Mouse (Mus musculus) limb, embryonic 11.5 days (tissue): ENCODE data around the gene Pbld1. TPM values are rescaled to one million over a fixed set of nuclear protein-coding genes. Genes with fewer than 3 reads are reported as not detected.
A peak's percentile ranks its signal among the peaks of the same experiment; 100 is the strongest.

Experiments
- ATAC-seq: fragments of 200-750 bp; cut with Nextera tagmentation; 2 replicates; pipeline ENCODE4 v1.8.0; 2017; ENCODE audit warnings: low read depth; ENCODE audit not compliant: insufficient number of reproducible peaks, low FRiP score, low TSS enrichment
- DNase-seq: peaks from one replicate; pipeline ENCODE4 v3.0.0-alpha.2; 2015; ENCODE audit warnings: low spot score
- H3K27ac ChIP-seq: fragments of 300-500 bp; sonication (generic); replicated peaks from 2 replicates; pipeline ENCODE4 v1.5.1; 2014; ENCODE audit warnings: low read depth, mild to moderate bottlenecking, low read length
- H3K27me3 ChIP-seq: fragments of 300-500 bp; sonication (generic); 2 replicates; pipeline ENCODE4 v1.6.1; 2014; ENCODE audit warnings: mild to moderate bottlenecking, low read length, mixed read lengths; ENCODE audit not compliant: control insufficient read depth, insufficient read depth
- H3K36me3 ChIP-seq: fragments of 300-500 bp; sonication (generic); 2 replicates; pipeline ENCODE4 v1.6.1; 2014; ENCODE audit warnings: mild to moderate bottlenecking, low read length, moderate library complexity, mixed read lengths; ENCODE audit not compliant: control insufficient read depth, insufficient read depth
- H3K4me1 ChIP-seq: fragments of 300-500 bp; sonication (generic); 2 replicates; pipeline ENCODE4 v1.6.1; 2014; ENCODE audit warnings: low read length, mixed read lengths; ENCODE audit not compliant: control insufficient read depth, insufficient read depth
- H3K4me2 ChIP-seq: fragments of 300-500 bp; sonication (generic); 2 replicates; pipeline ENCODE4 v1.6.1; 2014; ENCODE audit warnings: low read depth, mild to moderate bottlenecking, moderate library complexity; ENCODE audit not compliant: severe bottlenecking
- H3K4me3 ChIP-seq: fragments of 300-500 bp; sonication (generic); 2 replicates; pipeline ENCODE4 v1.5.1; 2014; ENCODE audit warnings: low read depth, low read length
- H3K9ac ChIP-seq: fragments of 300-500 bp; sonication (generic); 2 replicates; pipeline ENCODE4 v1.6.1; 2014; ENCODE audit warnings: mild to moderate bottlenecking, low read length
- H3K9me3 ChIP-seq: fragments of 300-500 bp; sonication (generic); 2 replicates; pipeline ENCODE4 v1.6.1; 2016; ENCODE audit warnings: low read length; ENCODE audit not compliant: control insufficient read depth
- WGBS: fragments of 180-500 bp; shearing (Covaris S2); extraction: QIAGEN DNeasy Blood & Tissue Kit; methylation state at CpG from one replicate; pipeline ENCODE4 v1.1.7; 2014; 5-methylcytosine and 5-hydroxymethylcytosine counted together
- polyA plus RNA-seq: library from polyadenylated mRNA; unstranded; fragments of >200 nt; fragmentation: Nextera tagmentation; extraction: Ambion mirVana; gene quantifications from 2 replicates; pipeline ENCODE4 v1.2.1, GENCODE M21; 2014

The Pbld1 gene
- polyA plus RNA-seq, 1 experiment from 2014 or later: 1.7 TPM

DNA sequence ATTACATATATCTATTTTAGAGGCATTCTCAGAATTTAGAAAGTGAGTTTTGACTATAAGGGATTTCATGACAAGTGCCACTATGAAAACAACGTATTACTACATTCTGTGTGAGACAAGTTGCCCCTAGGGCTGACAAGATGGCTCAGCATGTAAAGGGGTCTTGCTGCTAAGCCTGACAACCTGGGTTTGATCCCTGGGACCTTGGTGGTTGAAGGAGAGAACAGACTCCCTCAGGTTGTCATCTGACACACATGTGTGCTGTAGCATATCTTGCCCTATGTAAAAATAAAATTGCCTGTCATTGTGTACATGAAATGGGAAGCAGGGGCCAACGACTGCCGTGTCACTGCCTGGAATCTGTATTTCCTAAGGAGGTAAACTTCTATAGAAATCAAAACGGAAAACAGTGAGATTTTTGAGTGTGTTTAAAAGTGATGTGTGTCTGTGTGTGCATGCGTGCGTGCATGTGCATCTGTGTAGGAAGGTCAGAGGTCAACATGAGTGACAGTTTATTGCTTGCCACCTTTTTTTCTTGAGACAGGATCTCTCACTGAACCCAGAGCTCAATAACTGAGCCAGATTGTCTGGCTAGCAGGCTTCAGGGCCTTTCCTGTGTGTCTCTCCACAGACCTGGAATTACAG, 53.9 kb downstream of the Pbld1 start:
- DNase-seq: no peak
- H3K27ac ChIP-seq: no peak overlapping the region

DNA sequence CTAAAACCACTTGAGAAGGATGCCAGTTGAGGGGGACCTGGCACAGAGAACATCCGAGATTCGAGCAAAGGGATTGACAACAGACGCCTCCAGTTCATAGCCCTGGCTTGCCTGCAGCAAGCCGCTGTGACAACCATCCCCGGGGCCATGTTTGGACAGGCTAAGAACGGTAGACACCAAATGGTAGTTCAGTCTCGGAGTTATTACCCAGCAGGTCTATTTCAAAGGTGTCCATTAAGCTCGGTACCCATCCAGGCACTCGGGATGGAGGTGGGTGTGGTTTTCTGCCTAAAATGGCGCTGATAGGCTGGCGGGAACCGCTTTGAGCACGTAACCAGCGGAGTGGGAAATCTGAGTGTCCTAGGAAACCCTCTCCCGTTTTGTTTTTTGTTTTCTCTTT, 55.9 kb downstream of the Pbld1 start:
- WGBS: 88% methylated on average over 15 of the region's 15 CpGs
- H3K36me3 ChIP-seq: no peaks in the 10 kb centered on the region
- ATAC-seq (no peak), DNase-seq (no peak)
- no peak overlapping the region for H3K27ac ChIP-seq
- no peaks in the 10 kb centered on the region for H3K9me3 ChIP-seq
- H3K4me1 ChIP-seq: no peaks in the 10 kb centered on the region
- H3K4me3 ChIP-seq: no peak overlapping the region
- H3K9ac ChIP-seq: no peak overlapping the region
- no peak overlapping the region for H3K4me2 ChIP-seq
- H3K27me3 ChIP-seq: no peaks in the 10 kb centered on the region

More for the DNA sequence above, 53.9 kb downstream of the Pbld1 start:
- Histone ChIP-seq H3K9ac (no peak overlapping the region), H3K4me2 (no peak overlapping the region), H3K4me1 (no peaks in the 10 kb centered on the region), H3K36me3 (no peaks in the 10 kb centered on the region), H3K9me3 (no peaks in the 10 kb centered on the region), H3K27me3 (no peaks in the 10 kb centered on the region), H3K4me3 (no peak overlapping the region)
- no peak for ATAC-seq
- 85% methylated on average over 6 of the region's 6 CpGs for WGBS

DNA sequence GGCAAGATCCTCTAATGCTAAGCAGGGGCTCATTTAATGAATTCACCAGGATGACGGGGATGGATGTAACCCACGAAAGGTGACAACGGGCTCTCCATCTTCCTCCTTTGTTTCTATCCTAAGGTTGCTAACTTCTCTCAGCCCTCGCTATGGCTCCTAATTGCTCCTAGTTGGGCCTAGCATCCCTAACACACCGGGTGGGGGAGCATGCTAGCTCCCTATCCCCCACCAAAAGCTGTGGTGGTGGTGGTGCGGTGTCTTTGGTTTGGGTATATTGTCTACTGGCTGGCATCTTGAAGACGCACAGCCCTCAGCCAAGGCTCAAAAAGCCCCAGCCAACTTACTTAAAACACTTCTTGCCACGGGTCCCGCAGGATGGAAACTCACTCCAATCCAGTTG, 56.4 kb downstream of the Pbld1 start:
- H3K9me3 ChIP-seq: no peaks in the 10 kb centered on the region
- DNase-seq: no peak
- no peaks in the 10 kb centered on the region for H3K36me3 ChIP-seq
- no peak overlapping the region for H3K4me2 ChIP-seq
- no peak overlapping the region for H3K4me3 ChIP-seq
- WGBS: 93% methylated on average over 9 of the region's 9 CpGs
- no peak overlapping the region for H3K9ac ChIP-seq
- no peaks in the 10 kb centered on the region for H3K27me3 ChIP-seq
- H3K4me1 ChIP-seq: no peaks in the 10 kb centered on the region
- H3K27ac ChIP-seq: no peak overlapping the region
- no peak for ATAC-seq

DNA sequence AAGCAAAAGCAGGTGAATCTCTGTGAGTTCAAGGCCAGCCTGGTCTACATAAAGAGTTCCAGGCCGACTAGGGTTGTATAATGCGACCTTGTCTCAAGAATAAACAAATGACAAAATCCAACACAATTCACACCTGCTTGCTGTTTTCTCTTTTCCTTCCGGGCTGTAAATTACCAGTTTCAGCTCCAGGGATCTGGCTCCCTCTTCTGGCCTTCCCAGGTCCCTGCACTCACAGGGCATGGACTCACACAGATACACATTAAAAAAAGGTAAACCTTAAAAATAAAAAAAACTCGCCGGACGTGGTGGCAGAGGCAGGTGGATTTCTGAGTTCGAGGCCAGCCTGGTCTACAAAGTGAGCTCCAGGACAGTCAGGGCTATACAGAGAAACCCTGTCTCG, 57.6 kb downstream of the Pbld1 start:
- ATAC-seq (no peak), DNase-seq (no peak)
- Histone ChIP-seq H3K4me1 (no peaks in the 10 kb centered on the region), H3K4me2 (no peak overlapping the region), H3K9me3 (no peaks in the 10 kb centered on the region), H3K9ac (no peak overlapping the region), H3K36me3 (no peaks in the 10 kb centered on the region), H3K27ac (no peak overlapping the region), H3K4me3 (no peak overlapping the region), H3K27me3 (no peaks in the 10 kb centered on the region)
- WGBS: 93% methylated on average over 8 of the region's 8 CpGs

DNA sequence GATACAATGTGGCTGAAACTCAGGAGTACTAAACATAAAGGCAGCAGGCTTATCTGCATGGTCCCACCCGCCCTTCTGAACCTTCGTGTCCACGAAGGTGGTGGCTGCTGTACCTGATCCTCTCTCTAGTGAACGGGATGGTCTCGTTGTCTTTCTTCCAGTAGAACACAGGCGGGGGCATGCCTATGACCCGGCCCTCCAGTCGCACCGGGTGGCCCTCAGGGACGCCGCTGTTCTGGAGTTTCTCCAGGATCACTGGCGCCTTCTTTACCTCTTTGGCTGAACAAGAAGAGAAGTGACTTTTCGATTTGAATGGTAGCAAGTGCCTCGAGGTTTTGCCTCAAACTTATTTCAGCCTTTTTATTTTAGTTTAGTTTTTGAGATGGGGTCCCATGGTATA, 60.0 kb downstream of the Pbld1 start:
- H3K27me3 ChIP-seq: no peaks in the 10 kb centered on the region
- no peak overlapping the region for H3K4me3 ChIP-seq
- ATAC-seq: no peak
- H3K9me3 ChIP-seq: no peaks in the 10 kb centered on the region
- no peaks in the 10 kb centered on the region for H3K4me1 ChIP-seq
- no peak for DNase-seq
- no peaks in the 10 kb centered on the region for H3K36me3 ChIP-seq
- H3K27ac ChIP-seq: no peak overlapping the region
- H3K4me2 ChIP-seq: no peak overlapping the region
- no peak overlapping the region for H3K9ac ChIP-seq
- 81% methylated on average over 14 of the region's 14 CpGs for WGBS

DNA sequence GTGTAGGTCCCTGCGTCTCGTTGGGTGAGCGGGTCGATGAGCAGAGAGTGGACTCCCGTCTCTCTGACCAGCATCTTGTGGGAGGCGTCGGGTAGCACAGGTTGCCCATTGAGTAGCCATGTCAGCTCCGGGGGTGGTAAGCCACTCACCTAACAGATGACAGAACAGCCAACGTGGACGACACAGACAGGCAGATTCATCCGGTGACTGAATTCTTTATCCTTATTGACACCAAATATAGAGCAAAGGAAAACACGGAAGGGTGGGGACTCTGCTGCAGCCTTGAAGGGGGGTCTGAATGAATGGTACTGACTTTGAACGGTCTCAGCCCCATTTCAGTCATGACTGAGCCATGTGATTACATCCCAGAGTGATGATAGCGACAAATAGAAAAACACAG, 62.0 kb downstream of the Pbld1 start:
- WGBS: 88% methylated on average over 14 of the region's 14 CpGs
- Histone ChIP-seq H3K27me3 (no peaks in the 10 kb centered on the region), H3K36me3 (no peaks in the 10 kb centered on the region), H3K9ac (no peak overlapping the region), H3K9me3 (no peaks in the 10 kb centered on the region), H3K4me2 (no peak overlapping the region), H3K4me1 (no peaks in the 10 kb centered on the region), H3K27ac (no peak overlapping the region), H3K4me3 (no peak overlapping the region)
- ATAC-seq (no peak), DNase-seq (no peak)

DNA sequence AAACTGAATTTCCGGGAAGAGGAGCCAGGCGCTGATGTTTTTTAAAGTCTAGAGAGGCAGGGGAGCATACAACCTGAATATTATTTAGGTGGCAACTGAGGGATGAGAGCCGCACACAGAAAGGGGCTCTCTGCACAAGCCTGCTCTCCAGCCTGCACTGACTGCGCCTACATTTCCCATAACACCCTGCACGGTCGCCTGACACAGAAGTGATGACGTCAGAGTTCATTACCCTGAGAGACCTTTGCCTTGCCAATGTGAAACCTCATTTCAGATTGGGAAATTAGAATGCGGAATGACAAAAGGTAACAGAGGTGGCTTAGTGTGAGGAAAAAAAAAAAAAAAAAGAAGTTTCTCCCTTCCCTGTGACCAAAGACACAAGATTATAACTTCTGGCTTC, 62.6 kb downstream of the Pbld1 start:
- H3K9me3 ChIP-seq: no peaks in the 10 kb centered on the region
- ATAC-seq: peak; percentile 47; the same call in 1 of the 2 replicates
- H3K4me1 ChIP-seq: no peaks in the 10 kb centered on the region

DNA sequence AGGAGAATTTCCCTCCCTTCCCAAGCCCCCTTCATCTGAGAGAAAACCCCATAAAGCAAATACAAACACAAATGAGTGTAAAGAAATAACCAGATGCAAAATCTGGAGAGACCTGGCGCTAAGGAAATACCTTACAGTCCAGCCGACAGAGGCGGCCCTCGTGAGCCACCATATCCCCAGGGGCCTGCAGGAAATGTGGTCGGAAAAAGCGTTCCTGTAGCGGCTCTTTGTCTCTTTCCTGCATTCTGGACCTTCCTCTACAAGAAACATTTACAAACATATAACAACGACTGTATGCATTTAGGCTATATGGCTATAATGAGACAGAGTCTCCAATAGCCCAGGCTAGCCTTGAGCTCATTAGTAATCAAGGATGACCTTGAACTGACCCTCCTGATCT, 63.2 kb downstream of the Pbld1 start:
- Histone ChIP-seq H3K9ac (no peak overlapping the region), H3K4me2 (no peak overlapping the region), H3K9me3 (no peaks in the 10 kb centered on the region), H3K27ac (no peak overlapping the region), H3K36me3 (no peaks in the 10 kb centered on the region), H3K4me1 (no peaks in the 10 kb centered on the region), H3K27me3 (no peaks in the 10 kb centered on the region), H3K4me3 (no peak overlapping the region)
- WGBS: 87% methylated on average over 8 of the region's 8 CpGs
- ATAC-seq (no peak), DNase-seq (no peak)

More for the DNA sequence above, 62.6 kb downstream of the Pbld1 start:
- Histone ChIP-seq H3K4me2 (no peak overlapping the region), H3K27me3 (no peaks in the 10 kb centered on the region), H3K9ac (no peak overlapping the region), H3K4me3 (no peak overlapping the region), H3K27ac (no peak overlapping the region), H3K36me3 (no peaks in the 10 kb centered on the region)
- peak; percentile 48 for DNase-seq
- WGBS: 30% methylated on average over 8 of the region's 8 CpGs

DNA sequence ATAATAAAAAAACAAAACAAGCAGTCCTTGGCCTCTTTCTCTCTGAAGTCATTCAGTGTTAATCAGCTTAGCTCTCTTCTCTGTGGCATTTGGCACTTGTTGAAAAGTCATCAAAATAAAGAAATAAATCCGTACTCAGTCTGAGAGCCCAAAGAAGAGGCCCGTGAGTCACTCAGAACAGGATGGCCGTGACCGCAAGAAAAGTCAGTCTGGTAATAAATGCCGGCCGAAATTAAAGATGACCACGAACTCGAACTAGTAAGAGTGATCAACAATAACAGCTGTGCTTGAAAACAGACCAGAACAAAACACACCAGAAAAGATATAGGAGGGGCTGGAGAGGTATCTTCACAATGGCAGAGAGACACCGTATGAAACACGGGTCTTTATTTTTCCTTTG, 64.1 kb downstream of the Pbld1 start:
- ATAC-seq: no peak
- Histone ChIP-seq H3K9me3 (no peaks in the 10 kb centered on the region), H3K27me3 (no peaks in the 10 kb centered on the region), H3K4me3 (no peak overlapping the region), H3K9ac (no peak overlapping the region), H3K4me1 (no peaks in the 10 kb centered on the region), H3K4me2 (no peak overlapping the region), H3K27ac (no peak overlapping the region), H3K36me3 (no peaks in the 10 kb centered on the region)
- 93% methylated on average over 10 of the region's 10 CpGs for WGBS
- DNase-seq: no peak
